Mouse (Mus musculus) inflammation-experienced regulatory T-cells, adult 6 months (primary cell): ENCODE results near the gene Eif4ebp2. TPM values are rescaled to one million over a fixed set of nuclear protein-coding genes. Genes with fewer than 3 reads are reported as not detected.
"Not testable (repeated sequence)": the region's sequence is repeated elsewhere in the genome, so short reads cannot be mapped to it uniquely, and the experiment has no call there.

Experiments used
- ATAC-seq: one replicate; pipeline ENCODE4 v1.8.0; 2017
- polyA plus RNA-seq, 3 experiments: library from polyadenylated mRNA; unstranded; fragments of 100-300 nt; shearing (Covaris generic); gene quantifications; one replicate each; pipeline ENCODE4 v1.2.1; 2017

Gene Eif4ebp2
- polyA plus RNA-seq, 3 experiments from 2014 or later = 19.5 to 27.5 (median 24.2) TPM

- no peak for ATAC-seq
These were observed 12.5 kb upstream of the Eif4ebp2 start for GRCm38 (mm10) chr10:61465009-61465408.

DNA sequence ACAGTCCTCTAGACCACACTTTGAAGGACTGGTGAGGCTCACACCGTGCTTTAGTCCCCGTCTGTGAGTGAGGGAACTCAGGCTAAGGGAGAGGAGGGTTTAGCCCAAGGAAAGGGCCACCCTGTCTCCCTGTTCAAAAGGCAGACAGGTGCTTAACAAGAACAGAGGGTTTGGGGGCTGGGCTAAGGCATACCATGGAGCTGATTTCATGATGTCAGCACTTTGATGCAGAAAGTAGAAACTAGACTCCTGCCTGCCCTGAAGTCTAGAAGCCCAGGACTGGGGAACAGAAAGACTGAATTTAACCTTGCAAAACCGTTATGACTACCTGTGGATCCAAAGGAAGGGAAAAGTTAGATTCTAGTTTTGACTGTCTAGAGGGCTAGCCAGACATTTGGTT is 4.7 kb upstream of the Eif4ebp2 start:
- no peak for ATAC-seq

DNA sequence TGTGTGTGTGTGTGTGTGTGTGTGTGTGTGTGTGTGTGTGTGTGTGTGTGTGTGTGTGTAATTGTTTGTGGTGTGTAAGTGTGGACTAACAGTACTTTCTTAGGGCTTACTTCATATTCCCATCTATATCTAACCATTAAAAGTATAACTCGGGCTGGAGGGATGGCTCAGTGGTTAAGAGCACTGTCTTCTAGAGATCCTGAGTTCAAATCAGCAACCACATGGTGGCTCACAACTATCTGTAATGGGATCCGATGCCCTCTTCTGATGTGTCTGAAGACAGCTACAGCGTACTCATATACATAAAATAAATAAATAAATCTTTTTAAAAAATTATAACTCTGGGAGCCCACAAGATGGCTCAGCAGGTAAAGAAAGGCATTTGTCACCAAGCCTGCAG is 710 bp upstream of the Eif4ebp2 start:
- not testable (repeated sequence) for ATAC-seq

GRCm38 (mm10) chr10:61451931-61452617 is 387 bp downstream of the Eif4ebp2 start:
- peak; percentile 6 for ATAC-seq

DNA sequence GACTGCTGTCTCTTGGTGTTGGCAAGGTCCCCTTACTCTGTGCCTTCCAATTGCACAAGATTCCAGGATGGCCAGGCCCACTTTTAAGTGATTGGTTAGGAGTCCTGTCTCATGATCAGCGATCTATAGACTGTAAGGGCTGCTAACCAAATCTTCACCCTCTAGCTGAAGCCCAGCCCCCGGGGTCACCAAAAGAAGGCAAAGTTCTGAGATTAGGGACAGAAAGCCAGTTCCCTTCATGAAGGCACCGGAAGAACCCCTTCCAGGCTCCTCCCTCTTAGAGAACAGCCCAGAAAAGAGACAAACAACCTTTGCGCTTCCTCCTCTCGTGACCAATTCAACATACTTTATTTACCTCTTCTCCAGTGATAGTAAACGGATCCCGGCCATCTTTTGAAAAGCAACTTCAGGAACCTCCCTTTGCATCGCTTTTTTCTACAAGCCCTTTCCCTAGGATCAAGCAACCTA is 964 bp downstream of the Eif4ebp2 start:
- peak; percentile 68 for ATAC-seq

DNA sequence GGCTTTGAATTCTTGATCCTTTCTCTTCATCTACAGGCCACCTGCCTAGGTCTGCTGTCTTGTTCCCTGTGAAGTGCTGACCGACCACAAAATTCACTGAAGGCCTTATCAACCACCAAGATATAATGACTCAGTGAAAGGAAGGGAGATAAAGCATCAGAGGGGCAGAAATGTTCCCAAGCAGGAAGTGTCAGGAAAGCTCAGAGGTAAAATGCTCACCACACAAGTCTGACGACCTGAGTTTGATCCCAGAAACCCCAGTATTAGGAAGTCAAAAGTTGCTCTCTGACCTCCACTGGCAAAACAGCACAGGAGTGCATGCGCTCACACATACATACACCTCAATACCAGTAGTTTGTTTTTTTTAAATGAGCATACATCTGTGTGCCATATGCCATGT is 3.6 kb downstream of the Eif4ebp2 start:
- ATAC-seq = no peak

GRCm38 (mm10) chr10:61447581-61448353 is 4.7 kb downstream of the Eif4ebp2 start:
- ATAC-seq = no peak

DNA sequence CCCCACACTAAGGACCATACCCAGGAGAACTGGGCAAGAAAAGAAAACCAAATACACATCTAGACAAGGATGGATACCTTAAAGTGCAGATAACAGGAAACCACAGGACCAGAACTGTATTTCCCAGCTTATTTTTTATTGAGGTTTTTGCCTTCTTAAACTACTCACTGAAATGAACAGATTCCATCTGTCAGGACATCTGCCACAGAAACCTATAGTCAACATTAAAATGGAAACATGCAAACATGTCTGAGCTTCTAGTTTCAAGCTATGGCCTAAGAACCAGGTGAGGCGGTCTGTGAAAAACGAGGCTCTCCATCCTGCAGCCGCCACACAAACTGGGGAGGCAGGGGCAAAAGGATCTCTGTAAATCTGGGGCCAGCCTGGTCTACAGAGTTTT is 7.4 kb downstream of the Eif4ebp2 start:
- no peak for ATAC-seq

DNA sequence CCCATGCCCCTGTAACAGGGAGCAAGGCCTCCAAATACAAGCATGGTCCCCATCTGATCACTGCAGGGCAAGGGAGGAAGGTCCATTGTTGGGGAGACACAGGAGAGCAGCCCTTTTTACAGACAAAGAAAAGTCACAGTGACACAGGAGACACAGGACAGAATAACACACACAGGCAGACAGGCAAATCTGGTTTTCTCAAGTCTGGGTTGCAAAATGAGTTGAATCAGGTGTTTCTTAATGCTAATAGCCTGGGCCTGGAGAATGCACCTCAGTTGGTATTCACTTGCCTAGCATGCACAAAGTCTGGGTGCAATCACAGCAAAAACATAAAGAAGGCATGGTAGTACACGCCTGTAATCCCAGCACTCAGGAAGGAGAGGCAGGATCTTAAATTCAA is 8.6 kb downstream of the Eif4ebp2 start:
- ATAC-seq = no peak

GRCm38 (mm10) chr10:61443456-61443855 is 9.0 kb downstream of the Eif4ebp2 start:
- no peak for ATAC-seq

DNA sequence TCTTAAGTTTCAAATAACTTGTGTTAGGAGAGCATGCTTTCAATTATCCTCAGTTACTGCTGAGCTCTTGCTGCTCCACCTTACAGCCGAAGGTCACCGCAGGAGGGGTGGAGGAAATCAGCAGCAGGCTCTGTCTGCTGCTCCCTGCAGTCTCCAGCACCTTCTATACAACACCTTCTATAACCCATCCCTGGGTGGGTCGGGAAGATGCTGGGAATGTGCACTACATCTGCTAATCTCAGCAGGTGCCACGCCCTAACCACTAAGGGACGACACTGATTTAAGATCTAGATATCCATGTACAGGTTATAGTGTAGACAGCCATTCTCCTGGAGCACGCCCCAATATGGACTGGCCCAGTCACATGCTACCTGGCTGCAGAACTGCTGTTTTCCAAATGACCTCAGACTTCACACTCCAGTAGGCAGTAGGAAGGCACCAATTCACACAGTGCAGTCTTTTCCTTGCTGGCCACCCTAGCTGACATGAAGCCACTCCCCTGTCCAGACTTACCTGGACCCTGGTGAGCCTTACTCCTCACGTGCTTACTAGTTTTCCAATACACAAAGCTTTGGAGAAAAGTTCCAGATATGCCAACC is 12.2 kb downstream of the Eif4ebp2 start:
- ATAC-seq = no peak

GRCm38 (mm10) chr10:61431375-61431774 is 21.1 kb downstream of the Eif4ebp2 start:
- ATAC-seq = no peak

DNA sequence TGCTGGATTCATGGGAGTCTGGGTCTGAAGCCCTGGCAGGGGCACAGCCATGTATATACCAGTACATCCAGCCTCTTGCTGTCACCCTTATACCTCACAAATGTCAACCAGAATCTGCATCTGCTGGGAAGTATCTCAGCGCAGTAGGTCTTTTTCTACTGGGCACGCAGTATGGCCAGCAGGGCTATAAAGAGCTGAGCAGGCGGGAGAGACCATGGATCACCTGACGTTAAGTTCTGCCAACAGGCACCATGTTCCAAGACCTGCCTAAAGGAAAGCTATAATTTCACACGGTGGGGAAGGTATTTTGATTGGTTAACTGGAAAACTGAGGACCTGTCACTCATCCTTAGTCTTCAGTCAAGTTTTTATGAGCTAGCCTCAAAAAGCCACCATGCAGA is 23.4 kb downstream of the Eif4ebp2 start:
- no peak for ATAC-seq

GRCm38 (mm10) chr10:61428416-61428815 is 24.0 kb downstream of the Eif4ebp2 start:
- no peak for ATAC-seq

DNA sequence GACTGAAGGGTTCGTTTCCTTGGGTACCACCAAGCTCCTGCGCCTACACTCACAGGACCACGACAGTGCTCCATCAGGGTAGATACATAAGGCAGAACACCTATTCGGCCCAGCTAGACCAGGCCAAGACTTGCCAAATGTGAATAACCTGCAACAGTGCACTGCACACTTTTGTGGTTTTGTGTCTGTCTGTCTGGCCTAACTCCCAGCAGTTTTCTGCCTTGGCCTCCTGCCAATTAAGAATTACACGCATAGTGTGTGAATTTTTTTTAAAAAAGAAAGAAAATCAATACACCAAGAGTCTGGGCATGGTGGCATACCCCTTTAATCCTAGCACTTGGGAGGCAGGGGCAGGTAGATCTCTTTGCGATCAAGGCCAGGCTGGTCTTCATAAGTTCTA is 24.5 kb downstream of the Eif4ebp2 start:
- no peak for ATAC-seq

DNA sequence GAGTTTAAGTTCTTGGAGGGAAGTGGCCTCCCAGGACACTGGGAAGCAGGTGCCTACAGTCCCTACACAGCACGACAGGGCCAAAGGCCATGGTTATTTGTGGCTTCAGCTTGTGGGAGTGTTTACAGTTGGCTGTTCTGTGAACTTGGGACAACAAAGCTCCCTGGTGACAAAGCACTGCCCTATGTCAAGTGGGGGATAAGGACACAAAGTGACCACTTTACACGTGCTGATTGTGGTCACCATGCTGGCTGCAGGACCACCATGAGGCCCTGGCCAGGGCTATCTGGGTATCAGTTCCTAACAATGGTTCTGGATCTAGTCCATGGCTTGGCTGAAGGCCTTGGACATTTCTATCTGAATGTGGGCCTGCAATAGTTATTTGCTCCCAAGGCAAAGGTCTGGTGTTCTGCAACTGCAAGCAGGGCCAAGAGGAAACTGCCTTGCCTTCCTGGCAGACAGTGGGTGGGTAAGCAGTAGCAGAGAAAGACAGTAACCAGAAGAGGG is 26.2 kb downstream of the Eif4ebp2 start:
- no peak for ATAC-seq

DNA sequence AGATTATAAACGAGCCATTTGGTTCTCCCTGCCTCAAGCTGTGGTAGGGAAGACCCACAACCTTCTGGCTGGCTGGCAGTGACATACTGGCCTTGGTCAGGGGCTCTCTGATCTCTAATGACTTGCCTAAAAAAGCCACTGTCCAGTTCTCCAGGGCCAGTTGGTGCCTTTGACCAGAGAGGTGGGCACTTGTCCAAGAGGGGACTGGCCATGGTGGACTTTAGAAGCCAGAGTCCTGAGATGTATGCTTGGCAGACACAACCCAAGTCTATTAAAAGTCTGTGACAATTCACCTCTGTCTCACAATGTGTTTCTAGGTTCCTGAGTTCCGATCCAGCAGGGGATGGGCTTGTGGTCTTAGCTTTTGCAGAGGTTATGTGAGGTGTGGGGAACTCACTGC is 27.4 kb downstream of the Eif4ebp2 start:
- no peak for ATAC-seq

DNA sequence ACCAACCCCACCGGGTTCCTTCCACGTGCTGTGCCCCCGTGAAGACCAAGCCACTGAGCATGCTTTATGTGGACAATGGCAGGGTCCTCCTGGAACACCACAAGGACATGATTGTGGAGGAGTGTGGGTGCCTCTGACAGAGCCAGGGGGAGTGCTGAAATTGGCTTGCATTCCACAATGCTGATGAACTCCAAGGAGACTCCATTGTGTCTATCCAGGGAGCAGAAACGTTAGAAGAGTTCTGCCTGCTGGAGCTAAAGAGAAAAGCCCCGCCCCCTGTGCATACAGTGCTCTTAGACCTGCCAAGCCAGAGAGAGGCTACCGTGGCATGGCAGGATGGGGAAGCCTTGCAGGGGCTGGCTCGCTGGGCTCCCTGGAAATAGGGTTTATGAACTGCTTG is 28.0 kb downstream of the Eif4ebp2 start:
- peak; percentile 21 for ATAC-seq

DNA sequence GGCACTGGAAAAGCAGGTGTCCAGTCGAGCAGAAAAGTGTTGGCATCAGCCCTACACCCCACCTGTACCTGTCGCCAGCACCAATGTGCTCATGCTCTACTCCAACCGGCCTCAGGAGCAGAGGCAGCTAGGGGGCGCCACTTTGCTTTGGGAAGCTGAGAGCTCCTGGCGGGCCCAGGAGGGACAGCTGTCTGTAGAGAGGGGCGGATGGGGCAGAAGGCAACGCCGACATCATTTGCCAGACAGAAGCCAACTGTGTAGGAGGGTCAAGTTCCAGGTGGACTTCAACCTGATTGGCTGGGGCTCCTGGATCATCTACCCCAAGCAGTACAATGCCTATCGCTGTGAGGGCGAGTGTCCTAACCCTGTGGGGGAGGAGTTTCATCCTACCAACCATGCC is 29.2 kb downstream of the Eif4ebp2 start:
- no peak for ATAC-seq

DNA sequence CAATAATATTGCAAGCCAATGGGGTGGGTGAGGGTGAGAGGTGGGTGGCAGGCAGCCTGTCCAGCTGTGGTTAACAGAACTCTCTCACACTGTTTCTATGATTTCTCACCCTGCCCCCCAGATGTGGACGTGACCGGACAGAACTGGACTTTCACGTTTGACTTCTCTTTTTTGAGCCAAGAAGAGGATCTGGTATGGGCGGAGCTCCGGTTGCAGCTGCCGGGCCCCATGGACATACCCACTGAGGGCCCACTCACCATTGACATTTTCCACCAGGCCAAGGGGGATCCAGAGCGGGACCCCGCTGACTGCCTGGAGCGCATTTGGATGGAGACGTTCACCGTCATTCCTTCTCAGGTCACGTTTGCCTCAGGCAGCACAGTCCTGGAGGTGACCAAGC is 29.6 kb downstream of the Eif4ebp2 start:
- ATAC-seq = no peak

DNA sequence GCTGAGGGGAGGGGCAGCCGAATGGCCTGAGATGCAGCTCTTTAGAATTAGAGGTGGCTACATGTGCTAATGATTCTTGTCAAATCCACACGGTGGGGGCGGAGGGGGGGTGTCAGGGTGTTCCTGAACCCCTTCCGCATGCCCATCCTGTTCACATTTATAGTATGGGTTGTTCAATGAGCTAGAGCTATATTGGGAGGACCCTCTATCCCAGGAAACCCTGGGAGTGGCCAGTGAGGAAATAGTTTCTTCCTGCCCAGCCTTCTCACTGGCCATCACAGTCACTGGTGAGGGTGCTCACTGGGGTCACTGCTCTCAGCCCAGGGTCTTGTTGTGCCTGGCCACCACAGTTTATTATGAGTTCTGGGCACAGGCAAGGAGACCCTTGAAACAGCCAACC is 32.5 kb downstream of the Eif4ebp2 start:
- ATAC-seq = no peak

GRCm38 (mm10) chr10:61419146-61419545 is 33.3 kb downstream of the Eif4ebp2 start:
- no peak for ATAC-seq

DNA sequence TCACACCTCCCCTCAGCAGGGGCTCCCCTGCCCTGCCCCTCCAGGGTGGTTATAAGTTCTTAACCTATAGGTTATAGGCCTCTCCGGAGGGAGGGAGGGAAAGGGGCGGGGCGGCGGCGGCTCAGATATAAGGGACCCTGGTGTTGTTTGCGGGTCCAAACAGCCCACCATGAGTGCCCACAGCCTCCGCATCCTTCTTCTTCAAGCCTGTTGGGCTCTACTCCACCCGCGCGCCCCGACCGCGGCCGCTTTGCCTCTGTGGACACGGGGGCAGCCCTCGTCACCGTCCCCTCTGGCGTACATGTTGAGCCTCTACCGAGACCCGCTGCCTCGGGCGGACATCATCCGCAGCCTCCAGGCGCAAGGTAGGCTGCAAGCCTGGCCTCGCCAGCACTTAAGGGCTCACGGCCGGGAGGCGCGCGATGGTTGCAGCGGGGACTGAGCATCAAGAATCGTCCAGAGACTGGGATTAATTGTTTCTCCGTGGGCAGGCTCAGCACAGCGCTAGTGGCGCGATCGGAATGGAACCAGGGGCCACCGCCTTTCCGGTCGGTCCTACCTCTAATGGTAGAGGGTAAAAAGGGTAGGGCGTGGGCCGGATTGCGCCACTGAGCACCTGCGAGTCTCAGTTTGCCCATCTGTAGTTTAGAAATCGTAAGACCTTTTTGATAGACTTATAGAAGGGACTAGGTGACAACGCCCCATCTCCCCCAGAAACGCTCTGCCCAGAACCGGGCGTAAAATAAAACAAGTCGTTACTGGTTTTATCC is 34.1 kb downstream of the Eif4ebp2 start:
- no peak for ATAC-seq
